Mouse (Mus musculus) T-helper 17 cell (primary cell): ENCODE results near the gene Cers6.

Source experiments
- in situ Hi-C, 2 experiments: fragments of 300-600 bp; cut with MboI, MseI; formaldehyde crosslinking; loops; 1 replicate in 1 of 2; 2 replicates in 1 of 2; pipeline ENCODE4 v1.15.1; 2025; ENCODE audit warnings: high pct_unique_total_duplicates in 2 of 2

Cers6 gene

GRCm38 (mm10) chr2:68959573-68959972 lies 98.3 kb downstream of the Cers6 start:
- in situ Hi-C loops, result no loop called here

DNA sequence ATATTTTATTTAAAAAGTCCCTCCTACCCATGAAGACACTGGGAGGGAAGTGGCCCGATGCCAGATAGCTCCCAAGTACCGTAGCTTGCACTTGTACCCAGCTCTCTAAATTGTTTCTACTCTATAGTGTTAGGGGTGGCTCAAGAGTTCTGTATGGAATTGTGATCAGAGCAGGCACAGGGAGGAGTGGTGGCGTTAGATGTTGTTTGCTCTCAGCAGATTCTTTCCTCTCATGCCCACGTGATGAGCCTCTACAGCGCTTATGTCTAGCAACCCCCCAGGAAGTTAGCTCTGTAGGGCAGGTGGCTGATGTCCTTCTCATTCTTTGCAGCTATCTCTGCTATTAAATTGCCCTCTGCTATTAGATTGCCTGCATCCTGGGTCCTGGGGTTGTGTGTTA lies 98.8 kb downstream of the Cers6 start:
- in situ Hi-C loops, result no loop called here

GRCm38 (mm10) chr2:68960620-68961019 lies 99.4 kb downstream of the Cers6 start:
- in situ Hi-C loops, result no loop called here

GRCm38 (mm10) chr2:68966360-68966759 lies 105.1 kb downstream of the Cers6 start:
- in situ Hi-C loops, result no loop called here

DNA sequence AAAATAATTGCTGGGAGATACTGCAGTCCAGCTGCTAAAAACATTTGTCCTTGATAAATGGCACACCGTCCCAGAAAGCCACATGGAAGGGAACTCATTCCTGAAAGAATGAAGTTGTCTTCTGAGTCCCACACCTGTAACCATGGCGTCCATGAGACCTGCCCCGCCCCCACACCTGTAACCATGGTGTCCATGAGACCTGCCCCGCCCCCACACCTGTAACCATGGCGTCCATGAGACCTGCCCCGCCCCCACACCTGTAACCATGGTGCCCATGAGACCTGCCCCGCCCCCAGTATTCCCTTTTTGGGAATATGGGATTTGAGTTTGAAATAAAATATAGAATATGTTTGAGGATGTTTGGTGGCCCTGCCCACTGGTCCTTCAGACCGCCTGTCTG lies 106.8 kb downstream of the Cers6 start:
- in situ Hi-C loops, result no loop called here

GRCm38 (mm10) chr2:68971840-68972239 lies 110.6 kb downstream of the Cers6 start:
- in situ Hi-C loops, result no loop called here

DNA sequence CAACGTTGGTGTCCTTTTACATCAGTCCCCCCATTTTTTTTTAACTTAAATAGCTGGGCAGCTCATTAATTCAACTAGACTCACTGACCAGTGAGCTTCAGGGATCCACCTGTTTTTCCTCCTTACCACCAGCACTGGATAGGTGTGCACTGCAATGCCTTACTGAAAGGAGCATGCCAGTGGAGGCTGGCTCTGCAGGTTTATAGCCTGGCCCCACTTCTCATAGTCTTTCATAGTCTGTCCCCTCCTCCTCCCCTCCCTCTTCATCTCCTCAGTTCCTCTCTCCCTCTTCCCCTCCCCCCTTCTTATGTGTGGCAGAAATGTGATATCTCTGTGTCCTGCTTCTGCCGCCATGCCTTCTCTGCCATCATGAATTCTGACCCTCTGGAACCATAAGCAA lies 112.5 kb downstream of the Cers6 start:
- in situ Hi-C loops, result no loop called here

DNA sequence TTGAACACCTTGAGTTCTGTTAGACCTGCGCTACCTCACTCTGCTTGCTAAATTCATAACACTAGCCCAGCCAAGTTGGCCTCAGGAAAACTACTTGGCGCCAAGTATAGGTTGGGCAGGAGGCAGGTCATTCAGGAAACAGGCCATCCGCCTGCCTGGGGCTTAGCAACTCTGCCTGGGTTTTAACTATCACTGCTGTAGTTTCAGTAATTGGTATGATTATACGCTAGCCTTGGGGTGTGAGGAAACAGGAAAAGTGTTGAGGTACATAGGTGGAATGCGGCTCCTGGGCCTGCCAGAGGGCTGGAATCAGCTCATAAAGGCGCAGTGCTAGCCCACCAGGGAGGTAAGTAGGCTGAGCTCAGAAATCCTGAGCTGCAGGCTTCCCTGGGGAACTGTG lies 114.0 kb downstream of the Cers6 start:
- in situ Hi-C loops, result no loop called here

DNA sequence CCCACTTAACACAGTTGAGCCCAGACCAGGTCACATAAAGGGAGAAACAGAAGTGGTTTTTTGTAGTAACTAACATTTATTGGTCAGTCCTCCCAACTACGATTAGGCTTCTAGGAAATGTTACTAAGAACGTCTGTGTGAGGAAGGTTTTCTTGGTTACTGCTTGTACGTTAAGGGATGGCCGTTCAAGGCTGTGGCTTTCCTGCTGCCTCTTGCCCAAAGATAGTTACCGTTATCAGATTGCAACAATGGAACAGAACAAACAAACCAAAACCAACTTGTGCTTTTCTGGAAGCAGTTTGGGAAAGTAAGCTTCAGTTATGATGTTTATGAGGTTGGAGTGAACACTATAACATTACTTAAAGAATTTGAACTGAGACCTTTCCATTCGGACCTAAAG lies 114.5 kb downstream of the Cers6 start:
- in situ Hi-C loops, result no loop called here

GRCm38 (mm10) chr2:68978244-68978643 lies 117.0 kb downstream of the Cers6 start:
- in situ Hi-C loops, result no loop called here

DNA sequence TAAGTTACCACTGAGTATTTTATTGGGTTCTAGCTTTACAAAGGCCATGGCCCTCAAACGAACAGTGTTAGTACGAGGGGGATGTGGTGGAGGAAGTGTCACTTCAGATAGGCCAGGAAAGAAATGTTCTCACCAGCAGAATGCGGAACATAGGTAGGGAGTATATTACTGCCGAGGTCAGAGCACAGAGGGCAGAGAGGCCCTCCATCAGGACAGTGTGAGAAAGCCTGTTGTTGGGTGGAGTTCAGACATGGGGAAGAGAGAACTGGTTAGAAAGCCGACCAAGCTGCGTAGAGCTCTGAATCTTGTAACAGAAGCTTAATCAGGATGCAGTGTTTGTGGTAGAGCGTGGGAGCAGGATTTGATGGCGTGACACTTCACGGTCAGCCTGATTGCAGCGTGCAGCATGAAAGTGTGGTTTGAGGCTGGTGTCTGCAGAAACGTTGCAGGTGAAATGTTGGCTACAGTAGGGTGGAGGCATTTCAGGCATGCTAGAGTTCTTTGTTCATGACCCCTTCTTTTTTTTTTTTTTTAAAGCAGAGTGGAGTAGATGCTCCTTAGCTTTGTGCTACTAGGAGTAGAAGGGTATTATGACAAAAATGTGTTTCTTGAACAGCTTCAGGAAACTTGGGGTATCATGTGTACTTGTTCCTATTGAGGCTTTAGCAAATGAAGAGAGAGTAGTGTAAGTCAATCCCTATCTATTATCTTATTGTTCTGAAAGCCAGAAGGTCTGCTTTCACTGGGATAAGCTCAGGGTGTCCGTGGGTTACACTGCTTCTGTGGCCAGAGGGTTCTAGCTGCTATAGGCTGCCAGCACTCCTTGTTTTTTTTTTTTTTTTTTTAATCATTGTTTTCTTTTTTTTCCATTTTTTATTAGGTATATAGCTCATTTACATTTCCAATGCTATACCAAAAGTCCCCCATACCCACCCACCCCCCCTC lies 117.7 kb downstream of the Cers6 start:
- in situ Hi-C loops, result no loop called here

DNA sequence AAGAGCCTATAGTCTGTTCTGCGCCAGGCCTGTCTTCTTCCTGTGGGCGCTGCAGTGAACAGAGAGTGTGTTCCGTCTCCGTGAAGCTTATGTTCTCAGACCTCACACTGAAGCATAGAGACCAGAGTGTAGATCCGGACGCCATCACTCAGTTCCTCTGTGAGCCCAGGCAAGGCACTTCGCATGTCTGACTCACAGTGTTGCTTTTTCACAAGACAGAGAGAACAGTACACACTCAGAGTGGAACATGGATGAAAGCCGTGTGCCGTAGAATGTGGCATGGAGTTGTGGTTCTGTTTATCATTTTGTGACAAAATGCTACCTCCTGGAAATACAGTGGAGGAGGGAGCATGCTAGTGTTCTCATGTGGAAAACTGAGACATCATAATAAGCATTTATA lies 120.1 kb downstream of the Cers6 start:
- in situ Hi-C loops, result no loop called here

GRCm38 (mm10) chr2:68981756-68982409 lies 120.6 kb downstream of the Cers6 start:
- in situ Hi-C loops, result no loop called here

DNA sequence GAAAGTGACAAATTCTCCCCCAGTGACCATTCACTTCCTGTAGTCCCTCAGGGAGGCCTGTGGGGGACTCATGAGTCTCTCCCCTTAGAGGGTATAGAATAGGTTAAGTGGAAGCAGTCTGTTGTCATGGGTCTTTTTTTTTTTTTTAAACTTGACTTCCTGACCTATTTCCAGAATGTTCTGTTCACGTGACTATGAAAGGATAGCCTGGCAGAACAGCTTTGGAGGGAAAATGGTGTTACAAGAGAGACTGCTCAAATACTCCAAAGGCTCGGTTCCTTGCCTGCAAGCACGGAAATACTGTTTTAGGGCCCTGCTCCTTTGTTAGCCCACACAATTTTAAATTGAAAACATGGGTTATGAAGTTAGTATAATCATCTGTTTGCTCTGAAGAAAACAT lies 121.7 kb downstream of the Cers6 start:
- in situ Hi-C loops, result no loop called here

GRCm38 (mm10) chr2:68983431-68983830 lies 122.2 kb downstream of the Cers6 start:
- in situ Hi-C loops, result no loop called here

GRCm38 (mm10) chr2:68989117-68989516 lies 127.9 kb downstream of the Cers6 start:
- in situ Hi-C loops, result no loop called here

DNA sequence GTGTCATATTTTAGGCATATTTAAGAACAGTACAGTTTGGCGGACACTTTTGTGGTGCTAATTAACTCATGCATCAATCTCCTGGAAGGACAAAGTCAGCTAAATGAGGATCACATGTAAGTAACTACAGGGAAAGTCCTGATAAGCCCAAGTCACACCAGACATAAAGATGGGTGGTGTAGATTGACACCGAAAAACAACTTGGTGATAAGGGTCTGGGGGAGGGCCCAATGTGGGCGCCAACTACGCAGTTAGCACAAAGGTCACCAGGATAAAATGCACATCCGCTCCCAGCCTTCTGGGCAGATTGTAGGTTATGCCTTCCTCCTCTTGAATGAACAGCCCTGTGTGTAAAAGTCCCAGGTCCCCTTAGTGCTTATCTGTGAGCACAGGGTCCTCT lies 131.4 kb downstream of the Cers6 start:
- in situ Hi-C loops, result no loop called here

DNA sequence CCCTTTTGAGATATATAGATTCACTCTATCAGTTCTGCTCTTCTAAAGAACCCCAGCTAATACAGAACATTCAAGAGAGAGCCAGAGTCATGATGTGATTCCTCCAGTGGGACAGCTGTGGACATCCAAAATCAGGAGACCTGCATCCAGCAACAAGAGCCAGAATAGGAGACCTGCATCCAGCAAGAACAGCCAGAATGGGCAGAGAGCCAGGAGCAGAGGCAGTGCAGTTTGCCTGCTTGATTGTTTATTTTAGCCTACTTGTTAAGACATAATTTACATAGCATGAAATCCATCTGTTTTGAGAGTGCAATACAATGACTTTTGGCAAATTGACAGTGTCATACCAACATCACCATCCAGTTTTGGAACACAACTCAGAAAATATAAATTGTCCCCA lies 133.2 kb downstream of the Cers6 start:
- in situ Hi-C loops, result no loop called here

DNA sequence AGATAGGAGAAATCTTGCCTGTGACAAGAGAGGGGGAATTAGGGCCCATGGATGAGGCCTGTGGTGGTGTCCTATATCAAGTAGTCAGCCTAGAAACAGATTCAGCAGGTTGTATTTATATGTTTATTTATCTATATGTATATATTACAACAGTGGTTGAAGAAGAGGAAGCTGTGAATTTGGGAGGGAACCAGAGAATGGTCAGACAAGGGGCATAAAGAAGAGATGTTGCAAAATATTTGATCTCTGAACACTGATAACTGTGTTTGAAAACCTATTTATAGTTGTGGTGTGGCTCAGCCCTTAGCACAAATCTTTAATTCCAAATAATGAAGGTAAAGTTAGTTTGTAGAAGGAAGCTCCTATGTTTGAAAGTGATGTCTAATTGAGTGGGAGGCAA lies 134.5 kb downstream of the Cers6 start:
- in situ Hi-C loops, result loop anchor here in 1 of 2 experiments (5.0 kb wide), 1 partner anchor 43 kb away; no protein-coding TSS in a partner anchor

GRCm38 (mm10) chr2:68996268-68996667 lies 135.0 kb downstream of the Cers6 start:
- in situ Hi-C loops, result loop anchor here in 1 of 2 experiments (5.0 kb wide), 1 partner anchor 44 kb away; no protein-coding TSS in a partner anchor

- in situ Hi-C loops, result no loop called here
These were observed 142.8 kb downstream of the Cers6 start for GRCm38 (mm10) chr2:69004001-69004400.

DNA sequence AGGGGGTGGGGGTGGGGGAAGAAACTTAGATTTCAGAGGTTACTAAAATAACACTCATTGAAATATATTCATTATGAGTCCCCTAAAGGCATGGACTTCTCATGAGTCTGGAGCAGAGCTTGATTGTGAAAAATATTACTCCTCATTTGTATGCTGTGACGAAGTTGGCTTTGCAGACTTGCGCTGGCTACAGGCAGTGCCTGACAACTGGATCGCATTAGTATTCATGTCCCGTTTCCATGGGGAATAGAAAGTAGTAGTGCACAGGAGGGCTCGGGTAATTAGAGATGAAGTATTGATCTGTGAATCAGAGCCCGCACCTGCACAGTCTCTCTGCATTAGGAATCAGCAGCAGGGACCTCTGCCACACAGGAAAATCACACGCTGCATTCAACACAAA lies 150.2 kb downstream of the Cers6 start:
- in situ Hi-C loops, result loop anchor here in 1 of 2 experiments (5.0 kb wide), 1 partner anchor 1406 kb away; no protein-coding TSS in a partner anchor

DNA sequence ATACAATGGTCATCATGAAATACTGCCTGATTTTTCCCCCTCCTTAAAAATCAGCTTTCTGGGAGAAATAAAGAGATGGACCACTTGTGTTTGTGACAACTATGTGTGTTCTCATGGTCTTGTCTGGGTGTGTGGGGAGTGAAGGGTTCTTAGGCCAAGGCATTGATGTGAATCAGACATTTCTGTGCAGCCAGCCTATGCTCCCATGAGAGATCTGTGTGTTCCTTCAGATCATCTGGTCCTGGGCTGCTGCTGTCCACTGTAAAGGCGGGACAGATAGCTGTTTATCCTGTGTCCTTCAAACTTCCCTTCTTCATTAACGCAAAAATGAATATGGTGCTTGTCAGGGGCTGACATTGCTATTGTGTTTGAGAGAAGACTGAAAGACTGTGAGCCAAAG lies 150.6 kb downstream of the Cers6 start:
- in situ Hi-C loops, result loop anchor here in 1 of 2 experiments (5.0 kb wide), 1 partner anchor 1405 kb away; no protein-coding TSS in a partner anchor
